ENCODE assay signal across 8 mouse cellular contexts in genomic region chr11:106627692-106628091, GRCm38 (mm10). TPM values are rescaled to one million over a fixed set of nuclear protein-coding genes. Genes with fewer than 3 reads are reported as not detected.
DNase-seq lines count a peak whose midpoint lies in the region; ATAC-seq and TF ChIP-seq lines count a peak whose summit lies in the region.

No protein-coding gene starts in this region.

- H3K27me3 ChIP-seq in kidney, adult 2 months (replicated peaks; ENCODE audit: control insufficient read depth, insufficient read depth, low read length), result no peaks in the 10 kb centered on the region
- no peaks in the 10 kb centered on the region for H3K27me3 ChIP-seq in liver, embryonic 13.5 days
- no peaks in the 10 kb centered on the region for H3K27me3 ChIP-seq in neural tube, embryonic 11.5 days (ENCODE audit: control insufficient read depth, insufficient read depth, low read length)

- peaks cover 5% of the 10 kb centered on the region for H3K9me3 ChIP-seq in liver, embryonic 13.5 days (replicated peaks)
- no peaks in the 10 kb centered on the region for H3K9me3 ChIP-seq in neural tube, embryonic 11.5 days (ENCODE audit: control insufficient read depth, low read length)

- DNase-seq in 3T3-L1 (ENCODE audit: low read depth, low spot score) (peak; percentile 88), MEL-GATA-1-ER (ENCODE audit: extremely low read depth, low read depth) (peak; percentile 44)
- peak; percentile 70 to 83 for DNase-seq in cerebellum, postnatal 25 days
- DNase-seq in gastrocnemius, adult 8-10 months (ENCODE audit: low spot score in 2 of 2), result peak; percentile 43
- peak; percentile 68 for DNase-seq in kidney, adult 2 months
- peak; percentile 31 for DNase-seq in liver, embryonic 13.5 days
- DNase-seq in neural tube, embryonic 11.5 days (ENCODE audit: low spot score), result peak; percentile 72
- DNase-seq in testis, postnatal 14 days (ENCODE audit: low spot score), result peak; percentile 48

- no peak overlapping the region for H3K4me3 ChIP-seq in kidney, adult 2 months (ENCODE audit: insufficient read depth, low read depth, low read length)
- no peak overlapping the region for H3K4me3 ChIP-seq in liver, embryonic 13.5 days (replicated peaks)
- H3K4me3 ChIP-seq in neural tube, embryonic 11.5 days (ENCODE audit: low read depth, low read length), result no peak overlapping the region

- 0 out of 2 replicates have a peak, but pooled peaks have one; percentile 48 for ATAC-seq in liver, embryonic 13.5 days (ENCODE audit: low read depth)
- ATAC-seq in neural tube, embryonic 11.5 days (ENCODE audit: insufficient read depth, low FRiP score, low TSS enrichment), result no peak

- no peak for TF ChIP-seq POLR2A in kidney, adult 2 months (IDR thresholded peaks at IDR 0.05; ENCODE audit: low read depth, low read length)

- peak; percentile 94 for TF ChIP-seq CTCF in kidney, adult 2 months (conservative IDR thresholded peaks at IDR 0.05; ENCODE audit: insufficient read depth, insufficient read length, low read depth, low read length)

- no peak overlapping the region for H3K4me2 ChIP-seq in liver, embryonic 13.5 days
- no peak overlapping the region for H3K4me2 ChIP-seq in neural tube, embryonic 11.5 days (ENCODE audit: low read depth)

- H3K27ac ChIP-seq in kidney, adult 2 months (ENCODE audit: insufficient read depth, low read depth, low read length), result no peak overlapping the region
- no peak overlapping the region for H3K27ac ChIP-seq in liver, embryonic 13.5 days
- no peak overlapping the region for H3K27ac ChIP-seq in neural tube, embryonic 11.5 days (ENCODE audit: low read depth, low read length)

- 17% methylated on average over 6 of the region's 6 CpGs for WGBS in kidney, adult 2 months
- WGBS in liver, embryonic 13.5 days (ENCODE audit: insufficient replicate concordance), result 20% methylated on average over 6 of the region's 6 CpGs
- WGBS in neural tube, embryonic 11.5 days, result 27% methylated on average over 6 of the region's 6 CpGs

- no peaks in the 10 kb centered on the region for H3K36me3 ChIP-seq in kidney, adult 2 months (ENCODE audit: control insufficient read depth, insufficient read depth, low read length)
- H3K36me3 ChIP-seq in liver, embryonic 13.5 days, result no peaks in the 10 kb centered on the region
- H3K36me3 ChIP-seq in neural tube, embryonic 11.5 days (ENCODE audit: control insufficient read depth, insufficient read depth, low read length), result no peaks in the 10 kb centered on the region

- no peaks in the 10 kb centered on the region for H3K4me1 ChIP-seq in kidney, adult 2 months (ENCODE audit: control insufficient read depth, insufficient read depth, low read length)
- H3K4me1 ChIP-seq in liver, embryonic 13.5 days (replicated peaks), result 0 out of 2 replicates have a peak, but pooled peaks cover 2% of the 10 kb centered on the region
- no peaks in the 10 kb centered on the region for H3K4me1 ChIP-seq in neural tube, embryonic 11.5 days (ENCODE audit: control insufficient read depth, insufficient read depth, low read length)

- H3K9ac ChIP-seq in liver, embryonic 13.5 days, result no peak overlapping the region
- no peak overlapping the region for H3K9ac ChIP-seq in neural tube, embryonic 11.5 days (ENCODE audit: low read length)

RNA-seq across cellular contexts. Expression of gene Tex2, which starts 14.5 kb away (rescaled TPM):
- total RNA-seq in gastrocnemius, adult 8-10 months (2022), result 10 to 100 TPM; 62.9 to 78.3 (median 68.0) TPM
- polyA plus RNA-seq in kidney, adult 2 months (2012; rRNA removed), result 33.0 and 37.2 TPM in 2 replicates
- 7.5 and 9.8 TPM in 2 replicates for polyA plus RNA-seq in liver, embryonic 13.5 days (2015; fragmentation: Nextera tagmentation; extraction: Ambion mirVana)
- polyA plus RNA-seq in neural tube, embryonic 11.5 days (2014; fragmentation: Nextera tagmentation; extraction: Ambion mirVana), result 10.7 and 12.2 TPM in 2 replicates

Comparison
In these comparisons a context has a peak if more than half of its experiments do, and no peak if none do; other contexts are left out.
1. DNase-seq: peak in every context shown above with its lines; median percentile 88 in 3T3-L1; 76 in cerebellum, postnatal 25 days; 72 in neural tube, embryonic 11.5 days; 68 in kidney, adult 2 months; 48 in testis, postnatal 14 days; 44 in MEL-GATA-1-ER; 43 in gastrocnemius, adult 8-10 months; 31 in liver, embryonic 13.5 days.